Mouse (Mus musculus) limb, embryonic 10.5 days (tissue): ENCODE data around the gene Ranbp3. TPM values are rescaled to one million over a fixed set of nuclear protein-coding genes. Genes with fewer than 3 reads are reported as not detected.
"Not testable (repeated sequence)": the region's sequence is repeated elsewhere in the genome, so short reads cannot be mapped to it uniquely, and the experiment has no call there.

ENCODE experiments used
- DNase-seq: peaks from one replicate; pipeline ENCODE4 v3.0.0-alpha.2; 2017; ENCODE audit warnings: low spot score
- H3K27ac ChIP-seq: fragments of 300-500 bp; sonication (generic); 2 replicates; pipeline ENCODE4 v1.5.1; 2016; ENCODE audit warnings: mild to moderate bottlenecking
- H3K27me3 ChIP-seq: fragments of 300-500 bp; sonication (generic); 2 replicates; pipeline ENCODE4 v1.6.1; 2016; ENCODE audit warnings: low read depth, mild to moderate bottlenecking; ENCODE audit not compliant: poor library complexity, severe bottlenecking
- H3K36me3 ChIP-seq: fragments of 300-500 bp; sonication (generic); 2 replicates; pipeline ENCODE4 v1.6.1; 2016; ENCODE audit warnings: mild to moderate bottlenecking, moderate library complexity
- H3K4me1 ChIP-seq: fragments of 300-500 bp; sonication (generic); 2 replicates; pipeline ENCODE4 v1.6.1; 2016
- H3K4me3 ChIP-seq: fragments of 300-500 bp; sonication (generic); 2 replicates; pipeline ENCODE4 v1.5.1; 2016; ENCODE audit warnings: mild to moderate bottlenecking, moderate library complexity
- H3K9me3 ChIP-seq: fragments of 300-500 bp; sonication (generic); replicated peaks from 2 replicates; pipeline ENCODE4 v1.6.1; 2016; ENCODE audit warnings: mild to moderate bottlenecking
- WGBS: fragments of 180-500 bp; shearing (Covaris S2); methylation state at CpG from one replicate; pipeline ENCODE4 v1.1.7; 2016; 5-methylcytosine and 5-hydroxymethylcytosine counted together
- polyA plus RNA-seq: library from polyadenylated mRNA; unstranded; fragments of >200 nt; fragmentation: Nextera tagmentation; extraction: Ambion mirVana; gene quantifications from 2 replicates; pipeline ENCODE4 v1.2.1, GENCODE M21; 2016

The Ranbp3 gene
- 148 TPM in 2 replicates for polyA plus RNA-seq

DNA sequence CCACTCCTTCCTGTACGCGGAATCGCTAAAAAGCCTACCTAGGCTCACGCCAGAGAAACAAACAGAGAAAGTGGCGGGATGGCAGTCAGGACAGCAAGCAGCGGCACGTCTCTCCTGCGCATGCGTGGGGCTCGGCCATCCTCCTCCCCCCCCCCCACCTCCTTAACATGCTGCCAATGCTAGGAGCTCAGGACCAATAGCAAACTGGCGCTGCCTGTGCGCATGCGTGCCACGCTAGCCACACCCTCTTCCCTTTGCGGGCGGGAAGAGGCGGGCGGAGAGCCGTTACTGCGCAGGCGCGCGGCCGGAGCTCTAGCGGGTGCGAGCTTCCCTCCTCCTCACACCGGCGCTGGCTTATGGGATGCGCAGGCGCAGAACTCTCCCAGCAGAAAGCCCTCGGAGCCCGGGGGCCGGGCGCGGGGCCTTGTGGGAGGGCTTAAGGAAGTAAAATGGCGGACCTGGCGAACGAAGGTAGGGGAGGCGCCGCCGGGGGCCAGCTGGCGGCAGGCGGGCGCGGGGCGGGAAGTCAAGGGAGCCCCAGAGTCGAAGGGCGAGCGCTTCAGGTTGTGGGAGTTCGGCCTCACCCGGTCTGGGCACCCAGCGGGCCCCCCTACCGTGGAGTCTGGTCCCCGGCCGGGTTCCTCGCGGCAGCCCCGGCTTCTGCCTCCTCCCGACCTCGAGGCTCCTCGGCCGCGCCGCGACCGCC lies at the start of gene Ranbp3:
TSS of gene Ranbp3 (plus strand) at position 354 of the 706 bp plus-strand sequence.
- DNase-seq: peak; percentile 99
- H3K27ac ChIP-seq: peak within 1 kb of the TSS; percentile 98
- H3K4me3 ChIP-seq: peak within 1 kb of the TSS; percentile 99
- peaks cover 32% of the 10 kb centered on the region for H3K4me1 ChIP-seq
- H3K27me3 ChIP-seq: peaks cover 5% of the 10 kb centered on the region
- peaks cover 35% of the 10 kb centered on the region for H3K36me3 ChIP-seq
- no peaks in the 10 kb centered on the region for H3K9me3 ChIP-seq
- under 1% methylated on average over 59 of the region's 66 CpGs for WGBS

DNA sequence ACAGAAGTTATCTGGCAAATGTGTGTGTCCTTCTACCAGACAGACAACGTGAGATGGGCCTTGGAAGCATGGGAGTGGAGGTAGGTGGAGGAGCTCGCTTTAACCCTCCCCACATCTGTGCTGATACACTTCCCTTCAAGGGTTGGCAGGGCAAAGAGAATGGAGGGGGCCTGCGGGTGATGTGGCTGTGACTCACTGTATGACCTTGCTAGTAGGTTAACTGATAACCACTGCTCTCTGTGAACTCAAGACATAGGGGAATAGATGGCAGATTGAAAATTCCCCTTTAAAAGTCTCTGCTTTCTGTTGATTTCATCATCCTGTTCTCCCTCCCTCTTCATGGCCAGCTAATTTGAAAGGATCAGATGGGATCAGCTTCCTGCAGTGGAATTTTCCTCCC lies 47.6 kb upstream of the Ranbp3 start:
- H3K36me3 ChIP-seq: peaks cover 50% of the 10 kb centered on the region
- WGBS: 85% methylated on average over 3 of the region's 3 CpGs
- peaks cover 29% of the 10 kb centered on the region for H3K4me1 ChIP-seq
- H3K27me3 ChIP-seq: no peaks in the 10 kb centered on the region
- DNase-seq: no peak
- no peak overlapping the region for H3K27ac ChIP-seq
- no peaks in the 10 kb centered on the region for H3K9me3 ChIP-seq
- peak overlapping the region; percentile 98; the same call in 1 of the 2 replicates for H3K4me3 ChIP-seq

DNA sequence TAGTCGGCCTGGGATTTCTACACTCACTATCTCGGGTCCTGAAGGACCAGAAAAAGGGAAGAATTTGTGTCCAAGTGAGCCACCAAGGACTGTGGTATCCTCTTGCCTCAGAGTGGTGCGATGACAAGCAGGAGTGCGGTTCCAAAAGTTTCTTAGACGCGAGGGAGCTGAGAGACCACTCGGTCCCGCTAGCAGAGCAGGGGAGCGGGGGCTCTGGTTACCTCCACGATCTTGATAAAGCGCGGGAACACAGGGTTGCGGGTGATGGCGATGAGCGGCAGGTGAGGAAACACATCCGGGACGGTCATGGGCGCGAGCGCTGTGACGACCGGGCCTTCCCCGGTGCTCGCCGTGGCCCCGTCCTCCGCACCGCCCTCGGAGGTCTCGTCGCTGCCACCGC lies 46.8 kb upstream of the Ranbp3 start:
- H3K9me3 ChIP-seq: no peaks in the 10 kb centered on the region
- DNase-seq: no peak
- H3K36me3 ChIP-seq: peaks cover 42% of the 10 kb centered on the region
- WGBS: under 1% methylated on average over 31 of the region's 32 CpGs
- H3K4me1 ChIP-seq: peaks cover 29% of the 10 kb centered on the region
- peak overlapping the region; percentile 88 for H3K27ac ChIP-seq
- H3K4me3 ChIP-seq: peak overlapping the region; percentile 98
- no peaks in the 10 kb centered on the region for H3K27me3 ChIP-seq

DNA sequence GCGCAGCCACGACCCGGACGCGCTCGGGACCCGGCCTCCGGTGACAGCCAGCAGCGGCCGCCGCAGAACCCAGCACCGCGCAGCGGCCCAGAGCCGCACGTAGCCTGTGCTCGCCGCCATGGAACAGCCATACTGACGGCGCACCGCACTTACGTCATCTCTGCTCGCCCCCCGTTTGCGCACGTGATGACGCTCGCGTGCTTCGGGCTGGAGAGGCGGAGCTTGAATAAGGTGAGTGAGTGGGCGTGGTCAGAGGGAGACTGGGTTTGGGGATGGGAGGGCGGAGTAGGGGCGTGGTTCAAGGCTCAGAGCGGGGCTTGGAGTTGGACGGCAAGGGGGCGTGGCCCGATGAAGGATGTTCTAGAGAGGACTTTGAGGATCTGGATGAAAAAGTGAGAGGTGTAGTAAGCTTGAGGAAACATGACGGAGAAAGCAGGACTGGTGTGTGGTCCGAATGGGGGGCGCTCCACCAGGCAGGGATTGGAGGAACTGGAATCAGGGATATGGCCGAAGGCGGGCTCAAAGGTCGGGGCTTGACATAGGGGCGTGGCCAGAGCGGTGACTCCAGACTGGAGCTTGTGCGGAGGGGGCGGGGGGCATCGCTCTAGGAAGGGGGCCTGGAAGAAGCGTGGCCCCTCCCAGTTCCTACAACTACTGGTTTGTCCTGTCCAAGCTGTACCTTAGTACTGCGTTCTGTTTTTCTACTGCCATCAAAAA lies 46.2 kb upstream of the Ranbp3 start, which contains the start of gene Lonp1:
TSS of gene Lonp1 (minus strand) at position 134 of the 717 bp plus-strand sequence.
- WGBS: under 1% methylated on average over 51 of the region's 51 CpGs

DNA sequence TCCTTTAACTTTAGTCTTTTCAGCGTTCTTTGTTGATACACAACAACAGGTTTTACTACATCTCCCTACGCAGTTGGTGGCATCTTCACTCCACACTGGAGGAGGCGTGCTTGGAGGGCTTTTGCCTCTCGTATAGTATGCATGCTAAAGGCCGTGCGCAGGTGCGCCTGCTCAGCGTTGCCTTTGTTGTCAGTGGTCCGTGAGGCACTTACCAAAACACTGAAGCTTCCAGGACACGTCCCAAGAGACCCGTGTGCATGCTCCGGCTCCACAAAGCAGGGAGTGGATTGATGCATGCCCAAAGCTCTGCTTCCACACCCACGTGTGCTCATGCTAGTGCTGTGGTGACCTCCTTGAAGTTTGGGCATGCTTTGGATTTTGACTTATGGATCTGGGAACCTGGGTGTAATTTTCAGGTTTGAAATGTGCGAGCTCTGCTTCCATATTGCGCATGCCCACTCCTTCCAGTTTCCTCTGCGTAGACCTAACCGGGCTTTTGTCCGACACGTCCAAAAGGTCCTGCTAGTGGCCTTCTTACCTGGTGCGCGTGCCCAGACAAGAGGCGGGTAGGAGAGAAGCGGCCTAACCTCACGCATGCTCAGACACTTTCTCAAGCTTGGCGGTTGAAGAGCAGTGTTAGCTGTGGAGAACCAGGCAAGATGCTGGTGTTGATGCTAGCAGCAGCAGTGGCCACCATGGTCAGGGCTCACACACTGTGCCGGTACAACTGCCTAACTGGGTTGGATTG lies 45.4 kb upstream of the Ranbp3 start, which contains the start of gene Catsperd:
TSS of gene Catsperd (plus strand) at position 614 of the 748 bp plus-strand sequence.
- Histone ChIP-seq H3K27ac (peak within 1 kb of the TSS; percentile 88), H3K4me3 (peak within 1 kb of the TSS; percentile 98), H3K27me3 (no peaks in the 10 kb centered on the region), H3K36me3 (peaks cover 27% of the 10 kb centered on the region), H3K9me3 (no peaks in the 10 kb centered on the region), H3K4me1 (peaks cover 29% of the 10 kb centered on the region)
- 8% methylated on average over 26 of the region's 26 CpGs for WGBS
- DNase-seq: peak; percentile 60

More for the DNA sequence above, 46.2 kb upstream of the Ranbp3 start, which contains the start of gene Lonp1:
- Histone ChIP-seq H3K4me1 (peaks cover 29% of the 10 kb centered on the region), H3K9me3 (no peaks in the 10 kb centered on the region), H3K36me3 (peaks cover 35% of the 10 kb centered on the region), H3K4me3 (peak within 1 kb of the TSS; percentile 98), H3K27me3 (no peaks in the 10 kb centered on the region), H3K27ac (peak within 1 kb of the TSS; percentile 88)
- DNase-seq: peak; percentile 99

DNA sequence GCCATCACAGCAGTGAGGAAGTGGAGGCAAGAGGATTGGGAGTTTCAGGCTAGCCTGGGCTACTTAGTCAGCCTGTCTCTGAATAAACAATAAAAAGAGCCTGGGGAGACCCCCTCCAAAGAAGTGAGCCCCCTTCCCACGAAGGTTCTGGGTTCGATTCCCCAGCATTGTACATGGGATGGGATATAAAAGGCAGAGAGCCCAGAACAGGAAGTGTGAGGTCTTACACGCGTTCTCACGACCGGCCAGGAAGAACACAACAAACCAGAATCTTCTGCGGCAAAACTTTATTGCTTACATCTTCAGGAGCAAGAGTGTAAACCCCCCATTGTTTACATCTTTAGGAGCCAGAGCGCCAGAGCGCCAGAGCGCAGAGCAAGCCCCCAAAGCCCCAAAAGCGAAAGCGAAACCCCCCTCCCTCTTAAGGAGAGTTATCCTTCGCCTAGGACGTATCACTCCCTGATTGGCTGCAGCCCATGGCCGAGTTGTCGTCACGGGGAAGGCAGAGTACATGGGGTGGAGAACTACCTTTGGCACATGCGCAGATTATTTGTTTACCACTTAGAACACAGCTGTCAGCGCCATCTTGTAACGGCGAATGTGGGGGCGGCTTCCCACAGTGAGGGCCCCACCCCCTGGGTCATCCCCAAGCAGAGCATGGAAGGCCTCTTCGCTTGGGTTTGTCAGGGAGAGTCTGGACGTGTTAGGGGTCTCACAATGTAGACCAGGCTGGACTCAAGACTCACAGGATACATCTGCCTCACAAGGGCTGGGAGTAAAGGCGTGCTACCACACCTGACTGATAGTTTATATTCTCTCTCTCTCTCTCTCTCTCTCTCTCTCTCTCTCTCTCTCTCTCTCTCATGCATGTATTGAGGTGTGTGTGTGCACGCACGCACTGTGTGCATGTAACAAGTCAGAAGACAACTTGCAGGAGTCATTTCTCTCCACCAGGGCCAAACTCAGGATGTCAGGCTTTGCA lies 43.0 kb upstream of the Ranbp3 start:
- H3K27ac ChIP-seq, DNase-seq: not testable (repeated sequence)
- 90% methylated on average over 27 of the region's 27 CpGs for WGBS

DNA sequence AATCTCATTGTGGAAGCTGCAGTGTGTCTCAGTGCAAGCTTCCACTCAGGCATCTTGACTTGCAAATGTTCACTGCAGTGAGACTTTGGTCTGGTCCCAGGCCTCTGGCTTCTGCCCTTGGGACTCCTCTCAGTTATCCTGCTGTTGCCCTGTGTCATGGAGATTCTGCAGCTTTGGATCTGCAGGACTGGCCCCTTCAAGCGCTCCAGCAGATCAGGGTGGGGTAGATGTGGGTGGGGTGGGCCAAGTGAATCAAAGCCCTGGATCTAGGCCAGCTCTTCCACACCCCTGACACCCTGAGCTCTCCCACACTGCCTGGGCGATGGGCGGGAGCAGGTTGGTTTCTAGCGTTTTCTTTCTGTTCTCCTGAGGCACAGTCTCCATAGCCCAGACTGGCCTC lies 41.3 kb upstream of the Ranbp3 start:
- Histone ChIP-seq H3K4me3 (no peak overlapping the region), H3K36me3 (no peaks in the 10 kb centered on the region), H3K4me1 (peaks cover 12% of the 10 kb centered on the region), H3K27ac (no peak overlapping the region), H3K9me3 (no peaks in the 10 kb centered on the region), H3K27me3 (no peaks in the 10 kb centered on the region)
- WGBS: 55% methylated on average over 4 of the region's 4 CpGs
- DNase-seq: no peak

More for the DNA sequence above, 43.0 kb upstream of the Ranbp3 start:
- H3K4me1 ChIP-seq: peaks cover 24% of the 10 kb centered on the region
- H3K4me3 ChIP-seq, H3K36me3 ChIP-seq, H3K9me3 ChIP-seq, H3K27me3 ChIP-seq: not testable (repeated sequence)

DNA sequence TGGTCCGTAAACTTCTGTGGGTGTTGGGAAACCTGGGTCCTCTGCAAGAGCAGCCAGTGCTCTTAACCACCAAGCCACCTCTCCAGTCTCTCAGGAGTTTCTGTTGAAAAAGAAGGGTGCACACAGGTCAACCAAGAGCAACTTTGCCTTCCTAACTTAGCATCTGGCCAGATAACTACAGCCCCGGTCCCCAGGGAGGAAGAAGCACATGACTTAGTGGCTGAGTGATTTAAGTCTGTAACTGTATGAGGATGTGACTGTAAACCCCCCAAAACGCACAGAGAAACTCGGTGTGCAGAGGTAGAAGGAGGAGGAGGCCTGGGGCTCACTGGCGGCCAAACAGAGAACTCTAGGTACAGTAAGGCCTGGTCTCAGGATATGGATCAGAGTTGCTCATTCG lies 39.1 kb upstream of the Ranbp3 start:
- H3K9me3 ChIP-seq: no peaks in the 10 kb centered on the region
- WGBS: 88% methylated on average over 6 of the region's 6 CpGs
- H3K27ac ChIP-seq: no peak overlapping the region
- no peaks in the 10 kb centered on the region for H3K27me3 ChIP-seq
- no peaks in the 10 kb centered on the region for H3K4me1 ChIP-seq
- no peaks in the 10 kb centered on the region for H3K36me3 ChIP-seq
- H3K4me3 ChIP-seq: no peak overlapping the region
- no peak for DNase-seq

DNA sequence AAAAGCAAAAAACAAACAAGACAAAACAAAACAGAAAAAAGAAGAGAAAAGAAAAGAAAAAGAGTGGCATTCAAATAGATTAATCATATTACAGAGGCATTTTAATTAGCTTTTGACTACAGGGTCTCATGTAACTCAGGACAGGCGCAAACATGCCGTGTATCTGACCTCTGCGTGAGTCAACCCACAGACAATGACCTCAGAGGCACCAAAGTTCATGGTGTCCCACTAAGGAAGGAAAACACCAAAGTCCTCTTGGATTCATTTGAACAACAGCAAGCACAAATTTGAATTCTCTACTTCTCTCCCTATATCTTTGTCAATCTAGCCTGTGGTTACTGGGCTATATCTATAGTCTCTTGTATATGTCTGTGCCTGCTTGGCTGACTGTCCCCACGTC lies 29.9 kb upstream of the Ranbp3 start:
- no peaks in the 10 kb centered on the region for H3K27me3 ChIP-seq
- no peak for DNase-seq

DNA sequence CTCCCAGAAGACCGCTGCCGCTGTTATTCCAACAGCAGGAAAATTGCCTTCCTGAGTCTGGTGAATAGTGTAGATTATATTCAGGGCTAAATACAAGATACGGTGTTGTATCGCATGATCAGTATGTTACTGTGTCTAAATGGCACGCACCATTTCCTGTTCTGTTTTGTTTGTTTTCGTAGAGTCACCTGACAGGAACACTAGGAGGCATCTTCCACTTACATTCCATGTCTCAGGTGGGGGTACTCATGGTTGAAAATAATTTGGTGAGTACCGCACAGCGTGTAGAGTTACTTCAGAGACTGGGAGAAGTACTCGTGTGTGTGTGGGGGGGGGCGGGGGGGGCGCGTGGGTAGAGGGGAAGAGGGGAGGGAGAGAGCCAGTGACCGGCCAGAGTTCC lies 25.5 kb upstream of the Ranbp3 start:
- WGBS: 74% methylated on average over 12 of the region's 13 CpGs
- Histone ChIP-seq H3K4me3 (no peak overlapping the region), H3K4me1 (no peaks in the 10 kb centered on the region)

More for the DNA sequence above, 29.9 kb upstream of the Ranbp3 start:
- H3K27ac ChIP-seq: no peak overlapping the region
- H3K4me1 ChIP-seq: no peaks in the 10 kb centered on the region
- no peaks in the 10 kb centered on the region for H3K9me3 ChIP-seq
- H3K36me3 ChIP-seq: no peaks in the 10 kb centered on the region
- 81% methylated on average over 4 of the region's 4 CpGs for WGBS
- no peak overlapping the region for H3K4me3 ChIP-seq

DNA sequence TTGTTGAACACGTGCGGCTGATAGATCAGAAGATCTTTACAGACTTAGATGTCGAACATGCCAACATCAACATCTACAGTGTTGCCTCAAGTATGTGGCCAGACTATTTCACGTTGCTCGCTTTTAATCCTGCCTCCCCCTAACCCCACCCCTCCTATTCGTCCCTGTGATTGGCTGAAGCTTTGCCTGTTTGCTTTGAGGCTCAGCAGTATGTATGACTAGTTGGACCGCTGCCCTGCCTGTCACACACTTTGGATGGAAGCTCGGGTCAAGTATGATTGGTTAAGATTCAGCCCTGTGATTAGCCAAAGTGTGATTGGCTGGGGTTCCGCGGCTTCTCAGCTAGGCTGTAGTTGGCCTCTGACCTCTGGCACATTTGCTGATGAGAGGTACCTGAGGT lies 21.3 kb upstream of the Ranbp3 start:
- Histone ChIP-seq H3K4me3 (no peak overlapping the region), H3K9me3 (no peaks in the 10 kb centered on the region), H3K4me1 (no peaks in the 10 kb centered on the region), H3K36me3 (no peaks in the 10 kb centered on the region), H3K27ac (no peak overlapping the region), H3K27me3 (no peaks in the 10 kb centered on the region)
- DNase-seq: no peak
- 37% methylated on average over 10 of the region's 10 CpGs for WGBS

More for the DNA sequence above, 25.5 kb upstream of the Ranbp3 start:
- no peaks in the 10 kb centered on the region for H3K27me3 ChIP-seq
- DNase-seq: no peak
- no peaks in the 10 kb centered on the region for H3K36me3 ChIP-seq
- H3K27ac ChIP-seq: no peak overlapping the region
- no peaks in the 10 kb centered on the region for H3K9me3 ChIP-seq

DNA sequence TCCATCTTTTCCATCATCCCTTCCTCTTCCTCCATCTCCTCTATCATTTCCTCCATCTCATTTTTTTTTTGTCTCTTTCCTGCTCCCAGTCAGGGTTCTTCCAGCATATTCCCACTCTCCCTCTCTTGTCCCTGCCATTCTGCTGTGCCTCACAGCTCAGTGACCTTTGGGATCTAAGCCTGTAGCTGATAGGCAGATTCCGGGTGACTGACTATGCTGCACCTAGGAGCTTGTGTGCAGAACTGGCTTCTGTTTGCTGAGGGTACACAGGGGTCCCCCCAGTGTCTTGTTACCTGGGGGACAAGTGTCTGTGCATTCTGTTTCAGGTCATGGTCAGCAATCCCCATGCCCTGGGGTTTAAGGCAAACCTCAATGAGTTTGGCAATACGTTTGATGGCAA lies 18.3 kb upstream of the Ranbp3 start:
- no peak for DNase-seq
- H3K36me3 ChIP-seq: no peaks in the 10 kb centered on the region
- 87% methylated on average over 2 of the region's 2 CpGs for WGBS
- H3K4me1 ChIP-seq: no peaks in the 10 kb centered on the region
- H3K4me3 ChIP-seq: no peak overlapping the region
- H3K27ac ChIP-seq: no peak overlapping the region
- H3K27me3 ChIP-seq: no peaks in the 10 kb centered on the region
- no peaks in the 10 kb centered on the region for H3K9me3 ChIP-seq
